Mouse (Mus musculus): Measurements from ENCODE around the gene Iyd. TPM values are rescaled to one million over a fixed set of nuclear protein-coding genes. Genes with fewer than 3 reads are reported as not detected.
"Not testable (repeated sequence)": the region's sequence is repeated elsewhere in the genome, so short reads cannot be mapped to it uniquely, and the experiment has no call there.

Gene Iyd
- total RNA-seq (2021): 0.39 and 0.57 TPM in 2 replicates
- long read RNA-seq, transcript Iyd-201 (5 exons, 1,579 nt): major isoform, 57 of 65 reads
- long read RNA-seq, partial matches to known transcripts: 2 of 65 reads
- long read RNA-seq, other reads (novel, unspliced or antisense): 5 of 65 reads

- no peak for DNase-seq
Observed at GRCm38 (mm10) chr10:3540003-3540827, at the start of gene Iyd. TSS of gene Iyd (plus strand) at chr10:3540240.

GRCm38 (mm10) chr10:3496791-3497190, 43.2 kb upstream of the Iyd start:
- DNase-seq: no peak

DNA sequence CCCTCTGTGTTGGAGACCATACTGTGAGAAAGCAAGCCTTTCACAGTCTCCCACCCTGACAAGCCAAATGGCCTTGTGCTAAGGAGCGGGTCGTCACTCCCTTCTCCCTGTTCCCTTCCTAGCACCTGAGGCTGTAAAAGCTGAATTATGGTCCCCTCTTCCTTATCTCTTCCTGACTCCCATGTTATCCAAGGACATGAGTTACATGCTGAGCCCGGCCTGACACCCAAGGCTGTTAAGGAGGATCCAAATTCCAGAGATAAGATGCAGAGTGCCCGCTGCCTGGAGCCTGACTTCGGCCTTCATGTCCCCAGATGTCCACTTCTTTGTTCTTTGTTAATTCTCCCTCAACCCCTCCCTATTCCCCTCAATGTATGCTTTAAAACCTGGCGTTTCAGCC, 39.2 kb upstream of the Iyd start:
- DNase-seq: not testable (repeated sequence)

DNA sequence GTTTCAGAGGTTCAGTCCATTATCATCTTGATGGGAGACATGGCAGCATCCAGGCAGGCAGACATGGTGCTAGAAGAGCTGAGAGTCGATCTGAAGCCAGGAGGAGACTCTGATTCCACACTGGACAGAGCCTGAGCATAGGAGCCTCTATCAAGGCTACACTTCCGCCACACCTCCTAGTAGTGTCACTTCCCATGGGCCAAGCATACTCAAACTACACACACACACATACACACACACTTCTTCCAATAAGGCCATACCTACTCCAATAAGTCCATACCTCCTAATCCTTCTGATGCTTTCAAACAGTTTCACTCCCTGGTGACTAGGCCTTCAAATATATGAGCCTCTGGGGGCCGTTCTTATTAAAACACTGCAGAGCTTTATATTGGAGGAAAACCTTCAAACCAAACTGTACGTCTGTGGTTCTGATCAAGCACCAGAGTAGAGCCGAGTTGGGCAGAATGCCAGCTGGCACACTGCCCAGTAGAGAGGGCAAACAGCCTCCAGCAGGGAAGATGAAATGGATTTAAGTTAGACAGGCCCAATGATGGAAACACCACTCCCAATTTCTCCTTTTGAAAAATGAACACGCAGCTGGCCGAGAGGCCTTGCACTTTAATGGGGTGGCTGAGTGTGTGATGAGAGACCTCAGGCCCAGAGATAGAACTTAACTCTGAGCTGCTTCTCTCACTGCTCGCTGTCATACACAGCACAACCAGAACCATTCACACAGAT, 32.4 kb upstream of the Iyd start:
- DNase-seq: peak; percentile 90

- DNase-seq: no peak
Observed at GRCm38 (mm10) chr10:3508222-3508588, 31.8 kb upstream of the Iyd start.

DNA sequence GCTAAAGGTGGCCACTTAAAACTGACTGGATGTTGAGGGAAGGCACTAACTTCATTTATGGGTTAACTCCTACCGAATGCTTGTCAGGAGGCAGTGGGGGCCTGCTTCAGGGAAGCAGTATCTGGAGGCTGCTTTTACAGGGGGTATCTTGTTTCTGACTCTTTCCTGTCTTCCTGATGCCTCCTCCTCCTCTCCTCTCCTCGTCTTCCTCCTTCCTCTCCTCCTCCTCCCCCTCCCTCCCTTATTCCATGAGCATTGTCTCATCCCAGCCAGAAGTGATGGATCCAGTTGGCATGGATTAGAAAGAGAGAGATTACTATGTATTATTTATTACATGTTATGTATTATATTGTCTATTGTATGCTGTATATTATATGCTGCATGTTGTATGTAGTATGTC, 31.3 kb upstream of the Iyd start:
- no peak for DNase-seq

DNA sequence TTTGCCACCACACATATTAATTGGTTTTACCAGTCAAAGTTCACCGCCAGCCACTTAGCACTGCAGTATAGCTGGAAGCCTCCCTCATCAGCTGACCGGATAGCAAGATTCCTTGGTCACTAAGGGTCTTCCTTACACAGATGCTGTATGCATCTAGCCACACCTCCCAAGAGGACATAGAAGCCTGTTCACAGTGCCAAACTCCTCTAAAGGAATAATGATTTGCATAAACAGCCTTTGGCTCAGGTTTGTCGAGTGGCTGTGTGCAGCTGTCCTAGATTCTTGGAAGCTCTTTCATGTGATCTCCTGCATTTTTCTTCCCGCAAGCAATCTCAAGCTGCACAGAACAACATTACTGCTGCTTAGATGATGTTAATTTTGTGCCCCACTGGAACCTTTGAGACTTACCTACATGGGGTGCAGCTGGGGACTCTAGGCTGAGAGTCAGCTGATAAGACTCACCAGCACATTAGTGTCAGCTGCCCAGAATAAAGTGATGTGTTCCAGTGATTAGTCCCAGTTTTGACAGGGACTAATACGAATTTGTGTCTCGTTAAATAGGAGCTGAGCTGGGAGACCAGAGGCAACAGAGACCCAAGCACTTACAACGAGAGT, 30.3 kb upstream of the Iyd start:
- no peak for DNase-seq

DNA sequence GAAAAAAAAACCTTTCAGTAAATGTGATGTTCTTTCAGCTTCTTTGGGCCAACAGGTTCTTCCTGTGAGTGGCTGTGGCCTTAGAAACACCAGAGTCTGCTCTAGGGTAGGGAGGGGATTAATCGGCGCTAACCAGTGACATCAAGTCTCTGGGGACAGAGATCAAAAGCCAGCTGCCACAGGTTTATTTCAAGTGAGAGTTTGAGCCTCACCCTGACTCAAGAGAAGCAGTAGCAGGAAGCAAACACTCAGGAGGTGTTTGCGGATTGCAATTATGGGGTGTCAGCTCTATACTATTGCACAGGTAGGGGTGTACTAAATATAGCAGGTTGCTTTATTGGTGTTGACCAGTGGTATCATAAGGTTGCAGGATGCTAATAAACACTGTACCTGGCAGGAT, 29.6 kb upstream of the Iyd start:
- no peak for DNase-seq

GRCm38 (mm10) chr10:3511401-3511800, 28.6 kb upstream of the Iyd start:
- DNase-seq: no peak

DNA sequence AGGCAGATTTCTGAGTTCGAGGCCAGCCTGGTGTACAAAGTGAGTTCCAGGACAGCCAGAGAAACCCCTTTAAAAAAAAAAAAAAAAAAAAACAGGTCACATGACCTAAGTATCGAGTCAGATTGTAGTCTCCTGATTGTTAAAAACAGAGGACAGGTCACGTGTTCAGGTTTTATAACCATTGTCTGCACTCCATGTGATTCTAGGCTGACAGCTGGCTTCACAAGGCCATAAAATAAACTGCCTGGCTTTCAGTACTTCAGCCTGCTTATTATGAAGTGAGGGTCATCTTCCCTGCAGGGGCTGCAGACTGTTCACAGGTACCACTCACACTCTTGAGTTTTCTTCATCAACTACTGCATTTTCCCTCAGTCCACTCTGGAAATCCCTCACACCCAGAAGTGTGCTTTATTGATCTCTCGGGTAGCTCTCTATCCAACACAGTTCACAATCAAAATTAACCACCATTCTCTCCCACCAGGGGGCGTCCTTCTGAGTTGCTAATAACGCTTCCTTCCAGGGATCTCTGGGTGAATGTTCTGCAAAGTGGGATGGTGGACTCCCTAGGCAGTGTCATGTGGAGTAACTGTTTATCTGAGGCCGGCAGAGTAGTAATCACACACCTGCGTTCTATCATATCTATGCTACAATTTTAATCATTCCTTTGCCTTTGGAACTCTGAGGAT, 27.3 kb upstream of the Iyd start:
- DNase-seq: no peak

DNA sequence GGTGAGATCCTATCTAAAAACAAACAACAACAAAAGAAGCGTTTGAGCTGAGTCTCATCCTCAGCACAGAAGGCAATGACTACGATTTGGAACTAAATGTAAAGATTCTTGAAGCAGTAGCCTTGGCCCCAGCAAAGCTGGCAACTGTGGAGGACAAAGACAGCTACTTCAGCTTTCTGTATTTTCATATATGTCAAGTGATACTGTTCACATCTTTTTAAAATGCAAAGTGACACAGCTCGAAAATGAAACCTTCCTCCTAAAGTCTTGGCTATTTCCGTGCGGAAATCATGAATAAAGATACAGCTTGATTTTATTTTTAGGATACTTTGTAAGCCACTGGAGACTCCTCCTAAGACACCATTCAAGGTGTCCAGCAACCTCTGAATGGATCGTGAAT, 26.1 kb upstream of the Iyd start:
- DNase-seq: no peak

- no peak for DNase-seq
Observed at GRCm38 (mm10) chr10:3514634-3515033, 25.4 kb upstream of the Iyd start.

- DNase-seq: no peak
Observed at GRCm38 (mm10) chr10:3516442-3516841, 23.6 kb upstream of the Iyd start.

GRCm38 (mm10) chr10:3523044-3523793, 16.8 kb upstream of the Iyd start:
- no peak for DNase-seq

- no peak for DNase-seq
Observed at GRCm38 (mm10) chr10:3524513-3524912, 15.5 kb upstream of the Iyd start.

GRCm38 (mm10) chr10:3525420-3526019, 14.5 kb upstream of the Iyd start:
- no peak for DNase-seq

DNA sequence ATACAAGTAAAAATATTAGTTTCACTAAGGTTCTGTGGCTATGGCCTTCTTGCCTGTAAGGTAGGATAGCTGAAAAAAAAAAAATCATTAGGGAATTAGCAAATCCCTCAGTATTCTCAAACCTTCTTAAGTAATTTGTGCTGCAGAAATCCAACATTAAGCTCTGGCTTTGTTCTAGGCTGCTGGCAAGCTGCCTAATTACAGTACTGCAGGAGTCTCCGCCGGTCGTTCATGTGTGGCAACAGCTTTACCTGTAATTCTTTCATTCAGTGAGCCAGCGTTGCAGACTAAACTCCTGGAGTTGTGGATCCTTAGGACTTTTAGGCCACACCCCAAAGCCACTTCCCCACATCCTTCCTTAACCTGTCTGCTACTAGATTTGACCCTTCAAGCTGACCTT, 10.2 kb upstream of the Iyd start:
- no peak for DNase-seq

- DNase-seq: no peak
Observed at GRCm38 (mm10) chr10:3530661-3531060, 9.4 kb upstream of the Iyd start.

DNA sequence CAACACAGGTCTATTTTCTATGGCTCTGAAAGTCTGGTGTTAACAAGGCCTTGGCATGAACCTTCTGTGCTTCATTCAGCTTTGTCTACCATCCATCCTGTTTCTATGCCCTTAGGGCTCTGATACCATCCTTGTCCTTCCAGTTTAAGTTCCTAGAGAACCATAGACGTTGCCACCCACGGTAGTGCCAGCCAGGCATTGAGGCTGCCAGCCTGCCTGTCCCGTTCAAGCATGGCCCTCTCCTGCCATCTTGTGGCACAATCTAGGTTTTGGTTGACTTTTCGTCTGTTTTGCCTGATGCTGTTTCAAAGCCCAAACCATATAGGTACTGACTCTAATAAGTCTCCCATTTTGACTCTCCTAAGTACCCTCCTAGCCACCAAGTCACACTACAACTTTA, 8.7 kb upstream of the Iyd start:
- peak; percentile 78 for DNase-seq

DNA sequence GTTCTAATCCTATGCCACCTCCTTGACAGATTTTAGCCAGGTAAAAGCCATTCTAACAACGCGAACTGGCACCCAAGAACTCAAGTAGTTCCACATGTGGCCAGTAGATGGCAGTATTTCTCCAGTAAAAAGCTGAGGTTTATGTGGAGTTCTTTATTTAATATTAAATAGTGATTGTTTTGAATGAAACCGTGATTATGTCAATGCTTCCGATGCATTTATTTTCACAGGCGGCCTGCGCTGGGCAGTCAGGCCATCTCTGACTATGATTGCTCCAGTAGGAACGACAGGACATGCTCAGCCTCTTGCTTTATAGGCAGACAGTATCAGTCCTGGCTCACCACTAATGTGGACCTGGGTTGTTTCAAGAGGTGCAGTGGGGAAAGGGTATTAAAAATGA, 5.6 kb upstream of the Iyd start:
- no peak for DNase-seq

GRCm38 (mm10) chr10:3536361-3536760, 3.7 kb upstream of the Iyd start:
- no peak for DNase-seq
